Mouse (Mus musculus) lung, postnatal 14 days (tissue): ENCODE data around the gene Bnip1.

Experiments used
- DNase-seq: peaks from one replicate; pipeline ENCODE4 v3.0.0; 2021

Gene Bnip1

GRCm38 (mm10) chr17:26795386-26795785 lies 14.5 kb downstream of the Bnip1 start:
- no peak for DNase-seq

DNA sequence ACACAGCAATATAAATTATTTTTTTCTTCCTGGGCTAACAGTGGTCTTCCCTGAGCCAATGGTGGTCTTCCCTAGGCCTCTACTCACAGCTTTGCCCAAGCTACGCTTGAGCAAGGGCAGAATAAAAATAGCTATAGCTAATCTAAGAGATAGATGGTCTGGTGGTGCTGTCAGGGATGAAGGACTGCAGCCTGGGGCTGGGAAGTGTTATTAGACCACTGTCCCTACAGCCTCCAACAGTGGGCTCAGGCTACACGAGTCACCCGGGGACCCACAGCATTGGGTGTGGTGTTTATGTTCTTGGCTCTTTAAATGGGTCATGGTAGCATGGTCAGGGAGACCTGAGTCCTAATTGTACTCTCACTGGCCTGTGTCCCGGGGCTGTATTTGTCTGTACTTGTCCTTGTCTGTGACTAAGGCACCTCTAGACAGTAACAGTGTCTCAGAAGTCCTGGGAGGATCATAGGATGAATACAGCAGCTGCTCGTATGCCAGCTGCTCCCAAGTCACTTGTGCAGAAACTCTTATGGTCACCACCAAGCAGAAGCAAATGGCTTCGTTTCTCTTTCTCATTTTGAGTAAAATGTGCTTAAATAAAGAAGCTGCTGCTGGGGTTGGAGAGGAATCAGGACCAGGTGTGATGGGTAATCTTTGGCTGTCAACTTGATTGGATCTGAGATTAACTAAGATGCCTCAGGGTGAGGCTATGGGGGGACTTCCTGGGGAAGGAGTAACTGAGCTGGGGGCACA lies 16.7 kb downstream of the Bnip1 start:
- DNase-seq: no peak

DNA sequence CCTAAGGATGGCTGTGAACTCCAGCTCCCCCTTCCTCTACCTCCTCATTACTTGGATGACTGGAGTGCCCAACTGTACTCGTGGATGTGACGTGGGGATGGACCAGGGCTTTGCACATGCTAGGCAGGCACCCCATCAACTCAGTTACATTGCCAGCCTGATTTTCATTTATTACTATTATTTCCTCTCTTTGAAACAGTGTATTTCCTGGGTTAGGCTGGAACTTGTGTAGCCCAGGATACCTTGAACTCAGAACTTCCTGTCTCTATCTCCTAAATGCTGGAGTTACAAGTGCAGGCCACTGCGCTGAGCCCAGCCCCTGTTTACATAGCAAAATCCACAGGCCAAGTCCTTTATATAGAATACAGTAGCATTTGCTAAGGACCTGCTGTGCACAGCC lies 22.0 kb downstream of the Bnip1 start:
- no peak for DNase-seq

GRCm38 (mm10) chr17:26812607-26813006 lies 31.7 kb downstream of the Bnip1 start:
- DNase-seq: no peak

DNA sequence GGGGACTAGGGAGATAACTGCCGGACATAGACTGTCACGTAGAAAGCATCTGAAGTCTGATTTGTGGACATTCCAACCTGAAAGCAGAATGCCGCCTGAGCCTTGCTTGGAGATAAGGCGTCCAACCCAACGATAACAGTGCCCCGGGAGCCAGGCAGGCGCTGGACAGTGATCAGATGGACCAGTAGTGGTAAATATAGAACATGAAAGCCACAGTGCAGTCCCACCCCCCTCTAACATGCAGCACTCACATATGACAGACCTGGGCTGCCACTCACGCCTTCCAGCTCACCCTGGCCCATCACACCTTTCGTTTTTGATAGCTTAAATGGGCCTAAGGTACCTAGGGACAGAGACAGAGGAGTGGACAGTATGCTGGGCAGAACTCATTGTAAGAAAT lies 32.6 kb downstream of the Bnip1 start:
- no peak for DNase-seq

GRCm38 (mm10) chr17:26816810-26817209 lies 35.9 kb downstream of the Bnip1 start:
- no peak for DNase-seq

GRCm38 (mm10) chr17:26817776-26818175 lies 36.9 kb downstream of the Bnip1 start:
- DNase-seq: no peak

DNA sequence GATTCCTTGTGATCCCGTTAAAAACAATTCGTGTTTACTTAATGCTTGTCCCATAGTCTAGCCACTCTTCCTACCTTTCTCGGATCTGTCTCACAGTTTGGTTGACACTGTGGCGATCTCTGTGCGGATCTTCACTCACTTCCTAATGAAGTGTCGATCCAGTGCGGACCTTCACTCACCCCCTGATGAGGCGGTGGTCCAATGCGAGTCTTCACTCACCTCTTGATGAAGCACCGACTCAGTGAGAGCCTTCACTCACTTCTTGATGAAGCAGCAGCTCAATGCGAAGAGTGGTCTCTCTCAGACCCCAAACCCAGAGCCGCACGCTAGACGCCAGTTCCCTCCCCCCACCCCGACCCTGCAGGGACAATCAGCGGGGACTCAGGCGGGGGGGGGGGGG lies 45.3 kb downstream of the Bnip1 start:
- DNase-seq: no peak

GRCm38 (mm10) chr17:26833806-26834205 lies 52.9 kb downstream of the Bnip1 start:
- DNase-seq: no peak

DNA sequence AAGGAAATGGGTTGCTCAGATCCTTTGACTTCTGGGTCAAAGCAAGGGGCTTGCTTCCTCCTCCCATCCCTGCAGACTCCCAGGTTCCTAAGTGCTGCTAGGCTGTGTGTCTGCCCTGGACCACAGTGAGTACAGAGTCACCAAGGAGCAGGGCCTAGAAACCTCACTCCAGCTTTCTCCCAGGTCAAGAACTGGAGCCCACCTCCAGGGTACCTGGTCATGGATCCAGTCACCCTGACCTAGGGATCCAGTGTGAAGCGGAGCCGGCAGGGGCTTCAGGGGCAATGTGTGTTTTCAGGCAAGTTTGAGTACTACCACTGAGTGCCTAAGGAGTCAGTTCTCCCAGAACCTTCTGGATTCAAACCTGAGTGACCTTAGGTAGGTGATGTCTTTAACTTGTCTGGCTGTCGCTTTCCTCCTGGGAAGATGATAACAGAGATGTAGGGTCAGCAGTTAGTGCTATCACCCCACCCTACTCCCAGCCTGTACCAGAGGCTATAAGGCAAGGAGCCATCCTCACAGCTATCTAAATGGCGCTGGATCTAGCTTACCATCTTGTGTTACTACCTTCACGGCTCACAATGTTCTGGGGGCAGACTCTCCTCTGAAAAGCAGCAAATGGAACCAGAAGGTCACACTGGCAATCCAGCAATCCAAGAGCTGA lies 53.6 kb downstream of the Bnip1 start:
- DNase-seq: no peak

- DNase-seq: no peak
These were observed 54.3 kb downstream of the Bnip1 start for GRCm38 (mm10) chr17:26834966-26835755.

DNA sequence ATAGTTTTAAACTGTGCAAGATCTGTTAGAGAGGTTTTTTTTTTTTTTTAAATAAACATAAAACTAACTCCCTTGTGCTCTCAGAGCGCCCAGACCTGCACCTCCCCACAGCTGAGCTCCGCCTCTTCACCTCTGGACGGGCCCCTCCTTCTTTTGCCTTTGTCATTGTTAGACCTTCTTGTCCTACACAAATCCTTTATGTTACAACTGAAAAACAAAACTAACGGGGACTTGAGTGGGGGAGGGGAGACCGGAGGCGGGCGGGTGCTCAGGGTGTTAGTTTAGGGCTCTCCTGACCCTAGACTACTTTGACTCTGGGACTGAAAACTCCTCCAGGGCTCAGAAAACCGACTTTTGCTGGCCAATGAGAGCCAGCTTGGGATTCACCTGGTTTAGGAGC lies 55.1 kb downstream of the Bnip1 start:
- no peak for DNase-seq

- no peak for DNase-seq
These were observed 55.5 kb downstream of the Bnip1 start for GRCm38 (mm10) chr17:26836377-26836776.

DNA sequence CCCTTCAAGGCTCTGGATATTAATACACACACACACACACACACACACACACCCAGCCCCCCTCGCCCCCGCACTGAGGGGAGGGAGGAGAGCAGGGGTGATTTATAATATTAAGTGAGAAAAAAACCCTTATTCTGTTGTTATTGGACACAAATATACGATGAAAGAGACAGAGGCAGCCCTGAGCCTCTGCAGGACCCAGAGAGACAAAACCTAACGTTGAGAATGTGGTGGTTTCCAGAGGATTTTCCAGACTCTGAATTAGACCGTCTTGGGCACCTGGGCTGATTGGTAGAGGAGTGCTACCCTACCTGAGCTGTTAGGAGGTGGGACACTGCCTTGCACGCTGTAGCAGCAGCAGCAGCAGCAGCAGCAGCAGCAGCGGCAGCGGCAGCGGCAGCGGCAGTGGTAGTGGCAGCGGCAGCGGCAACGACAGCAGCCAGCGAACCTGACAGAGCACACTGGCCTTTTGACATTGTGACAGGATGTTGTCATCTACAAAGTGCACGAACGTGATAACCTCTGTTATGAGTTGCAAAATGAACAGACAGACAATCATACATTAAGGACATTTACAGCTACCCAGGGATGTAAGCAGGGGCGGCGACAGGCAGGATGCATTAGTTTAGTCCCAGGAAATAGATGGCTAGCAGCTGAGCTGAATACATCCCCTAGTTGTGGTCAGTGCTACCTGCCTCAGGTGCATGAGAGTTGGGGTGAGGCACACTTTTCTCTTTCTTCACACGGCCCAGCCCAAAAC lies 56.1 kb downstream of the Bnip1 start:
- no peak for DNase-seq

- DNase-seq: no peak
These were observed 56.7 kb downstream of the Bnip1 start for GRCm38 (mm10) chr17:26837546-26837985.

- no peak for DNase-seq
These were observed 57.5 kb downstream of the Bnip1 start for GRCm38 (mm10) chr17:26838191-26838910.

DNA sequence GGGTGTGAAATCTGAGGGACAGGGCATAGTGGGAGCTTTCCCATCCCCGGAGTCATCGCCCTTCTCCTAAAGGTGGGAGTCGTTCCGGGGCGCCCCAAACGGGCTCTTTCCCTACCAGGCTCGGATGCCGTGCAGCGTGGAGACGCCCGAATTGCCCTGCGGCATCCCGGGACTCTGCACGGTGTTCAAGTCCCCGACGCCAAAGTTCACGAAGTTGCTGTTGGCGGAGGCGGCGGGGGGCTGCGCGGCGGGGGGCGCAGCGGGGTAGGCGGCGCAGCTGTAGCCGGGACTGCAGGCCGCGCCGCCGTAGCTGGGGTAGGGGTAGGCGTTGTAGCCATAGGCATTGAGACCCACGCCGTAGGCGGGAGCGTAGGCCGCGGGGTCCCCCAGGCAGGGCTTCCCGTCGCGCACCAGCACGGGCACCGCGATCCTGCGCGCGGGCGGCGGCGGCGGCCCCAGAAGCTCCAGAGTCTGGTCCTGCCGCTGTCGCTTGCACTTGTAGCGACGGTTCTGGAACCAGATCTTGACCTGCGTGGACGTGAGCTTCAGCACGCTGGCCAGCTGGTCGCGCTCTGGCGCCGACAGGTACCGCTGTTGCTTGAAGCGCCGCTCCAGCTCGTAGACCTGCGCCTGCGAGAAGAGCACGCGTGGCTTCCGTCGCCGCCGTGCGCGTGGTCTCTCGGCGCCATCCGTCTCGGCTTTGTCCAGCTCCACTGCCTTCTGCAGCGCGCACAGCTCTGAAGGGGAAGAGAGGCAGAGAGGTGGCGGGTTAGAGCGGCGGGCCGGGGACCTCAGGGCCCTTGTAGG lies 58.2 kb downstream of the Bnip1 start:
- no peak for DNase-seq

DNA sequence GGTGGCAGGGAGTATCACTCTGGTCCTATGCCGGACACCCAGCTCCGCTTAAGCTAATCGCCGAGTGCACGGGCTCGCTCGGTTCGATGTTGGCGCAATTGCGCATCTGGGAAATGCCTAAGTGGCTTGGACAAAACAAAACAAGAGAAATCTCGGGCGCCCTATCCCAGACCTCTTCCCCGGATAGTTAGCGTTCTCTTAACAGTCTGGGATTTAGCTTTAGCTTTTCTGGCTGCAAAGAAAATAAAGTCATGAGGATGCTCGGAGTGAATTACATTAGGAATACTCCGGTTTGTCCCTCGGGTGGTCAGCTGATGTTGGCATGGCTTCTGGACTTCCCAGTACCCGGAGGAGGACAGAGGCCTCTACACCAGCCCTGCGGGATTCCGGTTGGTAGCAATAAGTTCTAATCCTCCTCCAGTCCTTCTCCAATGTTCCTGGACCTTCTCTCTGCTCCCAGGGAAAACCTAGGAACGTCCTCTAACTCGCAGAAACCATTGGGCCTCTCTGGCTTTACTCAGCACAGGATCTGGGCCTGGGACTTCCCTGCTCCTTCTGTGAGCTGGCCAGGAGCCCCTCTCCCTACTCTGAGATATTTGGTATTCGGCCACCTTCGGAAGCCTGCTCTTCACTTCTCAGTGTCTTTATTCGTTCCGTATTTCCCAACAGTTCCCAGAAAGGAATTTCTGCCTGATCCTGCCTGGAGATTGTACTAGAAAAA lies 59.0 kb downstream of the Bnip1 start:
- DNase-seq: no peak

- DNase-seq: no peak
These were observed 59.5 kb downstream of the Bnip1 start for GRCm38 (mm10) chr17:26840439-26840780.

- no peak for DNase-seq
These were observed 60.3 kb downstream of the Bnip1 start for GRCm38 (mm10) chr17:26840922-26841731.
